Mouse (Mus musculus) cerebellum, postnatal 14 days (tissue): Measurements from ENCODE around the gene Got2.
A peak's percentile ranks its signal among the peaks of the same experiment; 100 is the strongest.

ENCODE experiments used
- DNase-seq, 2 experiments: peaks; one replicate each; pipeline ENCODE4 v3.0.0; 2021; ENCODE audit warnings: mixed read lengths in 2 of 2

Gene Got2

DNA sequence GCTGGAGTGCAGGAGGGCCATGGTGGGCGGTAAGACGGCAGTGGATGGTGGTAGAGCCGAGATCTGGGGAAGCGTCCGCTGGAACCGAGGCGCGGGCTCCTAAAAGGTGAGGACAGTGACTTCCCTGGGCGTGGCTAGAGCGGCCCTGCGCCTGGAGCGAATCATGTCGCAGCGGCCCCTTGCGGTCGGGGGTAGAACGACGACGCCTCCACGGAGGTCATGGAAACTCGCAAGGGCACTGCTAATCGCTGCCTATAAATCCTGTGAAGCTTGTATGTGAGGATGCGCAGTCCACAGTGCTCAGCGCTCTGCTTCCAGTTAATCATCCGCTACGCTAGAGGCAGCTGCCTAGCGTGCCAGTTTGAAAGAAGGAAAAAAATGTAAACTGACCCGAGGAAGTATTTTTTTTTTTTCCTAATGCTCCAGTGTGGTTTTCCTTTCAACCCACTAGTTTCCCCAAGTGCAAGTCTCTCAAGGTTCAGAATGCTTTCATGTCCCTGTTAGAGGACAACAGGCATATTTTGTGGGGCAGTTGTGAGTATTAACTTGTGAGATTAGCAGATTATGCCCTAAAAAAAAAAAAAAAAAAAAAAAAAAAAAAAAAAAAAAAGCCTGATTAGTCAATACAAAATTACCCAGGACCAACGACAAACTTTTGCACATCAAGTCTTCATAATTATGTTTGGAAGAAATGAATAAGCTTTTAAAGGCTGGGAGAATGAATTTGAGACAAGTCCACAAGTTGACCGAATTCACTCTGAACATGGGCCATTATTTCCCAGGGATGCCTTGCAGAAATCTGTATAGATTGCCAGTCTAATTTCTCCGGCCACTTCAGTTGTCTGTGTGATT, at the start of gene Got2:
Gene Got2, minus strand, starts transcription at position 263 of the 852 bp plus-strand sequence.
- peak; percentile 97 to 98 for DNase-seq

DNA sequence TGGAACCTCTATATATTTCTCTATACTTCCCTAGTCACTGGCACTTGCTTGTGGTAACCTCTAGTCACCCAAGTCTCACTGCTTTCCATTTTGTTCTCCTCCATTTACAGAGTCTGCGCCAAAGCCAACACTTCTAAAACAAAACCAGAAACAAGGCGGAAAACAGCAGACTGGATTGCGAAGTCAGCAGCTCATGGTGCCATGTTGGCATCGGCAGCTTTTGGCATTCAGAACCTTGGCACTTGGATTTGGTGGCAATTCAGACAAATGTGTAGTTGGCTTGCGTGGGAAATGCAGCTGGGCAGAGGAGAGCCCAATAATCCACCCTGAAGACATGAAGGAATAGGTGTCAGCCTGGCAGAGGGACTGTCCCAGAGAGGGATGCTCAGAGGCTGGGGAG, 44.5 kb upstream of the Got2 start:
- peak; percentile 54 to 61 for DNase-seq

DNA sequence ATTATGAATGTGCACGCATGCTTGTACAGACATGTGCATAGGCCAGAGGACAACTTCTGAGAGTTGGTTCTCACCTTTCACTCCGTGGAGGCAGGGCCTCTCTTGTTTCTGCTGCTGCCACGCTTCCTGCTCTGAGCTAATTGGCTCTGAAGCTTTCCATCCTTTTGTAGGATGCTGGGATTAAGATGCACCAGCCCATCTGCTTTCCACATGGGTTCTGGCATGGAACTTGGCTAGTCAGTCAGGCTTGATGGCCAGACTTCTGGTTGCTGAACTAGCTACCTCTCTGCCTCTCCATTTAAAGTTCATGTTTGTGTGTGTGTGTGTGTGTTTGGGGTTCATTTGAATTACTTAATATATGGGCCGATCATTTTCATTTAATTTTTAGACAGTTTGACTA, 41.5 kb upstream of the Got2 start:
- DNase-seq, result peak; percentile 64 to 74

DNA sequence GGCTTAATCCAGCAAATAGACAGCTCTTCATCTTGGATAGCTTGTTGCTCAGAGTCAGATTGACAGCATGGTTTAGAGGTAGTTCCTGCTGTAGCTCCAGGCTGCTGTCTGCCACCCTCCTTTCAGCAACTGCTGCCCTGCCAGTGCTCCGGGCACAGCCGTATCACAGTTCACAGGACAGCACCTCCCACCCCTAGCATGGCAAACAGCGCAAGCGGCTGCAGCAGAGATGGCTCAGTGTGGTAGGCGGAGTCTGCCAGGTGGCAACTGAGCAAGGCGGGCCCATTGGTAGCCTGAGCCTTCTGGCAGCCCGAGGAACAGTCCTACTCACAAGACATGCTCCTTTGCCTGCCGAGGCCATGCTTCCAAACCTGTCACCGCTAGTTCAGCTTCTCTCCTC, 27.8 kb upstream of the Got2 start:
- peak; percentile 45 to 46 for DNase-seq

DNA sequence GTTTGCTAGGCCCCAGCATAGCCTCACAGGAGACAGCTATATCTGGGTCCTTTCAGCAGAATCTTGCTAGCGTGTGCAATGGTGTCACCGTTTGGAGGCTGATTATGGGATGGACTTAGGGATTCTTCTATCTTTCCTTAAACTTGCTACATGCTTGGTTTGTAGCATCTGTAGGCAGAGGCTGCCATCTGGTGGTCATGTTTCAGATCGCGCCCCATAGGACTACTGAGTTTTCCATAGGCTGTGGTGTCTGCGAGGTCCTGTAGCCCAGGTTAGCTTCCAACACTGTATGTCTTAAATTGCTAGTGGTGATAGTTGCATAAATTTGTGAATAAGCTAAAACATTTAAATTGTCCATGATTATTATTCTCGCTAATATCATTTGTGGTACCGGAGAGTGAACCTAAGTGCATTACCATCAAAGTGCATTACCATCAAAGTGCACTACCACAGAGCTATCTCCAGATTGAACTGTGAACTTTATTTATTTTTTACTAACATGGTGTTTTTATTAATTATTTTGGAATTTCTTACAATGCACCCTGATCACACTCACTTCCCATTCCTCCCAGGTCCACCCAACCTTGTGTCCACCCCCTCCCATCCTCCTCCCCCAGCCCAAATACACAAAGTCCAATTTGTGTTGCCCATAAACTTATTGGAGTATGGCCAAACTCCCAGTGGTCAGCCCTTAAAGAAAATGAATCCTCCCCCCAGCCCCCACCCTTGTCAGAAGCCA, 26.7 kb upstream of the Got2 start:
- peak; percentile 89 to 90 for DNase-seq

DNA sequence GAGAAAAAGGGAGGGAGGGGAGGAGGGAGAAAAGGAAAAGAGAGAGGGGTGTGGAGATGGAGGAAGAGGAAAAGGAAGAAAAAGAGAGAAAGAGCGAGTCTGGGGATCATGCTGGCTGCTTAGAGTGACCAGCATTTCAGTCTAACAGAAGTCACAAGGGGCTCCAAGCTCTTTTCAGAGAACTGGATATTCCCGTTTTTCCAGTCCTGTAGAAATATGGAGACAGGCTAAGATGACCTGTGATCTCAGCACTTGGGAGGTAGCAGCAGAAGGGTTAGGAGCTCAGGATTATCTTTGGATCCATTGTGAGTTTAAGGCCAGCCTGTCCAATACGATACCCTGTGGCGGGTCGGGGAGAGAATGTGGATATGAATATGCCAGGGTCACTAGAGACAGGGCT, 22.9 kb upstream of the Got2 start:
- no peak for DNase-seq

DNA sequence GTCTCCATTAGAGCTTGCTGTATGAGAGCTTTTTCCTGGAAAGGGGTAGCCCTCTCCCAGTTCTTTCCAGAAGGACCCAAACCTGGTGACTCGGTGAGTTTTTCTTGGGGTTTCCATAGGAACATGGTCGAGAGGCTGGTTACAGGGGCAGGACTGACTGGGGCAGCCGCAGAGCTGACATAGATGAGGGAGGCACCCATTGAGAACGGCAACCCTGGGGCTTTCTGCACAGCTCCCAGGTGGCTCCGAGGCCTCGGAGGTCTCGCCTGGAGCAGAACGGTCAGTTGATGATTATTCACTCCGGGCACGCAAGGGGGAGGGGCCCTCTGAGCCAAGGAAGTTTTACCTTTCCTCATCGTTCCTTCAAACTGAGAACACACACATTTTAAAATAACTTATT, 19.5 kb upstream of the Got2 start:
- DNase-seq, result no peak

DNA sequence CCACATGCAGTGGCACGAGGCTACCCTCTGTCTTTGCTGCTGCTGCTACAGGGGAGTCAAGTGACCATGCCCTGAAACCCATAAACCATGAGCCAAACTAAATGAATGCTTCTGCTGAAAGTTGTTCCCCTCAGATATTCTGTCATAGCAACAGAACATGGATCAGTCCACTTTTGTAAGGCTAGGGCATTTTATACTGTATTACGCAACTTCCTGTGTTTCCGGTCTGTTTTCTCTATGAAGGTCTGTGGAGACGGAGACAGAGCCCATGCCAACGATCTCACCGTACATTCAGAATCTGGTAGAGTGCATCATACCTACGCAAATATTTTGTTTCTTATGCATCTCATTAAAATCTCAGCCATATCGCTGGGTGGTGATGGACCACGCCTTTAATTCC, 18.4 kb upstream of the Got2 start:
- DNase-seq, result no peak

DNA sequence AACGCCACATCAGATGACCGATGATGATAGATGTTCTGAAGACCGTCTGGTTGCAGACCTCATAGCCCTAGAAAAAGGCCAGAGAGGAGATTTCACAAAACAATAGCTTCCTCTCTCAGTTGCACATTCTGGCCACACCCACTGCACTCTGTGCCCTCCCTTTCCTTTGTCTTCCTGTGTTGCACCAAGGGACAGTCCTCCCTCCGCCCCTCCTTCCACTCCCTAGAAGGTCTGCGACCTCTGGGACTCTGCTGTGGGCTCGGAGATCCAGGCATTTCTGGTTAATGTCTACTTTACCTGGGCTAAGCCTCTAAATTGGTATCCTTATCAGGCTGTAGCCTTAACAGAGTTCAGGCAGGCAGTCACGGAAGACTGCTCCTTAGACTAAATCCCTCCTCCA, 13.5 kb upstream of the Got2 start:
- DNase-seq, result no peak

DNA sequence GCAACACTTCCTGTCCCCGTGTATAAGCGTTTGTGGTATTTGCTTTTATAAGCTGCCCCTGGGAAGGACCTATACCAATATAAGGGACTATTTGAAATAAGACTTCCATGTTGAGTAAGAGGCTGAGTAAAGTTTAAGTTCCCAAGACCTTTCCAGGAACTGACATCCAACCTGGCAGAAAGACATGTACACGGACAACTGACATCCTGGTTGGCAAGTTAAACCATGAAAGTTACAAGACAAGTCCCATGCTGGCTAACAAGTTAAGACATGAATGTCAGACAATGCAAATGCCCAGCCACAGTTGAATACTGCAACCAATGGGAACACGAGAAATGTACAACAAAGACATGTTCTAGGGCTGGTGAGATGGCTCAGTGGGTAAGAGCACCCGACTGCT, 5.4 kb upstream of the Got2 start:
- DNase-seq, result no peak

DNA sequence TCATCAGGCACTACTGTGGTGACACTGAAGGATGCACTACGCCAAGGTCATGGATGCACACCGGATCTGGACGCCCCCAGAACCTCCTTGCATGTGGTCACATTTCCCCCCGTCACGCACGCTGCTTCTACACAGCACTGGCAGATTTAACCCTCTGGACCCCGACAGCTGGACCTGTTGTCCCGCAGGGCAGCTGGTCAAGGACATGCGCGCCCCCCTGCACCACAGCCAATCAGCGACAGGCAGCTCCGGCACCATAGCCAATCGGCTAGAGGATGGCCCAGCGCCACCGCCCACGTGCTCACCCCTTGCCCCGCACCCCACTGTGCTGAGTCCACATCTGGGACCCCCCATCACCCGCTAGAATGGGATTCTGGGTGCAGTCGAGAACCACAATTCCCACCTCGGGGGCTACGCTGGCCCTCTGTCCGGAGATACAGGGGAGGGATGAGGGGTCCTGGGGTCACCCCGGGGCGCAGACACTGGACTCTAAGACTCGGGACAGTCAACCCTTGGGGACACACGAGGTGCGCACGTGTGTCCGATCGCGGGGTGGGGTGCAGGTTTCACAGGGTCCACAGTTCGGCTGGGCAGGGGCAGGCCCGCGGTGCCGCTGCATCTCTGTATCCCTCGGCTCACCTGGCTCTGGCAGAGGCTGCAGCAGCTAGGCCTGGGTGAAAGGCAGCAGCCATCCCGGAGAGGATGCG, 616 bp downstream of the Got2 start:
- peak; percentile 92 to 93 for DNase-seq

DNA sequence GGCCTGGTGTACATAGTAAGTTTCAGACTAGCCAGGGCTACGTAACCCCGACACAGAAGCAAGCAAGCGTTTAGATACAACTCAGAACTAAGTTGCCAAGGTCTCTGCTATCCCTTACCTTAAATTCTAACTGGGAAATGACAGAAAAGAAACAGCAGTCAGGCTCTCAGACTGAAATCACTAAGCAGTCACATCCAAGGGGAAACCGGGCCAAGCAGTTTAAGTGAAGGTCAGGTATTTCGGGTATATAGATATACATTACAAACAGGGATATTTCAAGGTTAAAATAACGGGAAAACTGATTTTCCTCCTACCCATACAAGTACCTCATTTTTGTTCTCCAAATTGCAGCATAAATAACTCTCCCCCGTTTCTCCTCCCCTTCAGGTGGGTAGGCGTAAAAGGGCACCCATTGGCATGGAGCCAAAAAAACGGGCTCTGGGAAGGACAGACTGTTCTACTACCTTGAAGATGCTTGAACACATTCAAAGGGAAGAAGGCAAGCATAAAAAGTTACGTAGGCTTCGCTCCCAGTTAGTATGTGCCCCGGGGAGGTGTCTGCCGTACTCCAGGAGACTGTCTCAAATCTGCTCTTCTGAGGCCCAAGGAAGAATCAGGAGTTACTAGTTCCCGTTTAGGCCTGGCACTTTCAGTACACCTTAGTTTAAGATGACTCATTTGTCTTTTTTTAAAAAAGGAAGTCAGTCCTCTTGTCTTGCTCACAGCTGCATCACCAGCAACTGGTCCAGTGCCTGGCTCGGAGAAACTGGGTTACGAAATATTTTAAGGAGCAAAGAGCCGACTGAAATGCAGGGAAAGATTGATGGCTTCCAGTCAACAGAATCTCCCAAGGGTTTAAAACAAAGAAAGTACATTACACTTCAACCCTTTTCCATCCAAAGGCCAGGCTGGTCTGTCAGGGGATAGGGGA, 1.4 kb downstream of the Got2 start:
- DNase-seq, result peak; percentile 54 to 55

DNA sequence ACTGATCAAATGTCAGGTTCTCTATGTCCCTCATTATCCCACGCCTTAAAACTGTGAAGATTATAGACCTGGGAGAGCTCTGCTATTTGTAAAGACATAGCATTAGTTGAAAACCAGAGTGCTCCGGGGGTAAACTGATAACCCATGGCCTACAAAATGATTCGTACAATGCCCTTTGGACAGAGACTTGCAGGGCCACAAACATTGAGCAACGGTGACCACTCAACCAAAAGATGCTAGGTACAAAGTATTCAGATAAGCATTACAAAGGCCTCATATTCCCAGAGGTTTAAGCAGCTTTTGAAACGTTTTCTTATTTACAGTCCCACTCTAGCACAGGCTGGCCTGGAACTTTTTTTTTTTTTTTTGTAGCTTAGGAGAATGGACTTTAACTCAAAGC, 2.4 kb downstream of the Got2 start:
- DNase-seq, result no peak

DNA sequence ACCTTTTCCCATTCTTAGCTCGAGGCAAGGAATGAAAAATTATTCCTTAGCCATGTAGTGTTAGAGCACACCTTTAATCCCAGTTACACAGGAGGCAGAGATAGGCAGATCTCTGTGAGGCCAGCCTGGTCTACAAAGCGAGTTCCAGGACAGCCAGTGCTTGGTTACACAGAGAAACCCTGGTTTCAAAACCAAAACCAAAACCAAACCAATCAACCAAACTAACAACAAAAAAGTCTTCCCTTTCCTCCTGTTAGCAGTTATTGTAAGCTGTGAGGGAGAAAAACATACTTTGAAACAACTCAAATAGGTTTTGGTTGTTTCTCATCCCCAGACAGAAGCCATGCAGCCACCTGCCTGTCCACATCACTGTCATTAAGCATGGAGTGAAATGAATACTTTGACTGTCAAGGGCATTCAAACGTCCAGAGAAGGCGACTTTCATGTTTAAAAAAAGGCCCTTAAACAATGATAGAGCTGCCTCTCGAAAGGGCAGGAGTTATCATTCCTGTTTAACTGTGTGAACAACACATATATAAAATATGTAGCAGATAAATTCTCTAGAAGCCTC, 3.0 kb downstream of the Got2 start:
- no peak for DNase-seq

DNA sequence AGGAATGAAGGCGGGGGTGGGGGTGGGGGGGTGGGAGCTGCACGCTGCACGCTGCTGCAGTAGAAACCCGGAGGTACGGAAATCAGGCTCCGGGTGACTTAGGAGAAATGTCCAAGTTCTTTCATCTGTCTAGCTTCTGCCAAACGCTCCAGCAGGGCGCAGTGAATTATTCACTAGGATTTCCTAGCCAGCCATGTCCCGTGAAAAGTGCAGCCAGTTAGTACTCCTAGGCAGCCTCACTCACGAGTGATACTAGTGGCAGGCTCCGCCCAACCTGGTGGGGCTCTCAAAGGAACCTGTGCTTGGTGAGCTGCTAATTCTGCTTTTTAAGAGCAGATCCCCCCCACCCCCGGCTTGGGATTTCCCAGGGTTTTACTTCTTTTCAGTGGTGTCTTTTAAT, 3.9 kb downstream of the Got2 start:
- DNase-seq, result no peak

DNA sequence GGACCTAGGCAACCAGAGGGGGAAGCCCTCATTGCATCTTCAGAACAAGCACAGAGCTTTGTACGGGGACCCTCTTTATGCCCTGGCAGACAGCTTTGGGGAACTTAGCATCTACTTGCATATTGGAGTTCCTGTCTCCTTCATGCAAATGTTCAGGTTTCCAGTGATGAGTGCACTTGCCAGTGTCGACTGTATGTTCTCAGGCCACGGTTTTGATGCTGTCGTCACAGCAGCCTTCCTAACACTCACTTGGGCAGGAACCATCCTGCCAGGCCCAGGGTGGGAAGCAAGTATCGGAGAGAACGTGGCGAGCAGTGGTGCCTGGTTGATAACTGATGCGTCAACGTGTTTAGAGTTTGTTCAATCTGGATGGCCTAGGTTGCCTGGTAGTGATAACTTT, 6.2 kb downstream of the Got2 start:
- no peak for DNase-seq

DNA sequence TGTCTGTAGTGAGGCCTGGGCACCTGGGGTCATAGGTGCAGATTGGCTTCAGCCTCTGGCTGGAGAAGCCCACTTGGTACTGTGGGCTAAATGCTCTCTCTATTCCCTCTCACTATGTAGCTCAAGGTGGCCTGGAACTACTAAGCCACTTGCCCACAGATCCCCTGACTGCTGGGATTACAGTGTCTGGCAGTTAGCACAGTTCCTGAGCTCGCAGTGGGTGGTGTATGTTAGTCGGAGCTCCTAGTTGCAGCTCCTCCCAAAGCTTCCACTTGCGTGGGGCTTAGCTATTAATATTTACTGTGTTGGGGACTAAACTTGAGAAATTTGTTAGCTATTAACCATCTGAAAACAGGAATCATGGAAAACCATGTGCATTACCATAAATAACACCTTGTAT, 6.8 kb downstream of the Got2 start:
- DNase-seq, result no peak

DNA sequence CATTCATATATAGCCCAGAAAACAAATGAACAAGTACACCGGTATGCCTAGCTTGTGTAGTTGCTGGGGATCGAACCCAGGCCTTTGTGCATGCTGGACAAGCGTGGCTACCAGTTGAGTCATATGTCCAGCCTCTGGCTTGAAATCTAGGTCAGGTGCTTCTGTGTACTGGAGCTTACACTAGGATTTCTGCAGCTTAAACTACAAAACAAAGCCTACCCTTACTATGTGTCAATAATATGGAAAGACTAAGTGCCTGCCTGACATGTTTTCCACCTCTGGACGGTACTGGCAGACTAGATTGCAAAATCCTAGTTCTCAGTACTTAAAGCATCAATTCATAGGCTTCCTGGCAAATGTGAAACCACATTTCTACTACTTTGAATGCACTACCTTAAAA, 8.5 kb downstream of the Got2 start:
- DNase-seq, result no peak

DNA sequence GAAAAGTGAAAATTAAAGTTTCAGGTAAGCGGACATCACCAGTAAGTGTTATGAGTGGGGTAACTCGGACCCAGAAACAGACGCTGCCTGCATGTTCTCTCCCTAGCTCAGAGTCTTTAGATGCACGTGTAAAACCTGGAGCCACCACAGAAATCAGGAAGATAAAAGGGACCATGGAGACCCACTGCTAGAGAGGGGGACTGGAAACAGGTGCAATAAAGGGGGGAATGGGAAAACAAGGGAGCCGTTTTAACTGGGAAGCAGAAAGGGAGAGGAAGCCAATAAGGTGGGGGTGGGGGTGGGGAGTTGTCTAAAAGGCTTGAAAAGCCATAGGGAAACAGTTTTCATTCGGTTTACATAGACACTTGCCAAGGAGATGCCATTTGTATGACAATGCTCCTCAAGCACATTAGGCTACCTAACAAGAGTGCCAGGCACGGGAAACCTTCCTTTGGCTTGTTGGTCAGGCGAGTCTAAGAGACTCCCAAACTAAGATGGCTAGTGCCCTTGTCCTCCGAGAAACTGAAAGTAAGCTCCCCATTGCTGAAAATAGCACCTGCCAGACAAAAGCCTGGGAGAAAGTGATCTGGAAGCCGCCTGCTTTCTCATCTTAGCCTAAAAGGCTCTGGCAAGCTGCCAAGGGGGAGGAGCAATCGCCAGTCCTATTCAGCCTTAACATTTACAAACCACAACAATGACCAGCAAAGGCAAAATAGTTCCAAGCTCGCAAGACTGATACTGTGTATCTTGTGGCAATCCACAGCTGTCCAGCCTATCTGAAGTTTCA, 10.0 kb downstream of the Got2 start:
- DNase-seq, result peak; percentile 55 to 74

DNA sequence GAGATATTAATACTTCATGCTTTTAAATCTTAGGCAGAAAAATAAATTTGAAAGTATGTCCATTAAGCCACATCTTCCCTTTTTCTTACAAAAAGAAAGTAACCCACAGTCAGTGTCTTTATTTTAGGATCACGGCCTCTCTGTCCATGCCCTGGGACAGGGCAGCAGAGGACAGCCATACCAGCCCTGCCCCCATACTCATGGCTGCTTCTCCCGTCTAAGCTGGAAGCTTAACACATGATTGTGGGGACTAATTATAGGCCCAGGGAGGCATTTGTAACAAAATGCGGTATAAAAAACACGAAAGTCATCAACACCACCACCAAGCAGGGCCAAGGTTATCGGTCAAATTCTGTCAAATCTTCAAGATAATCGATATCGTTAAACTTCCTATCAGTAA, 13.1 kb downstream of the Got2 start:
- DNase-seq, result no peak

DNA sequence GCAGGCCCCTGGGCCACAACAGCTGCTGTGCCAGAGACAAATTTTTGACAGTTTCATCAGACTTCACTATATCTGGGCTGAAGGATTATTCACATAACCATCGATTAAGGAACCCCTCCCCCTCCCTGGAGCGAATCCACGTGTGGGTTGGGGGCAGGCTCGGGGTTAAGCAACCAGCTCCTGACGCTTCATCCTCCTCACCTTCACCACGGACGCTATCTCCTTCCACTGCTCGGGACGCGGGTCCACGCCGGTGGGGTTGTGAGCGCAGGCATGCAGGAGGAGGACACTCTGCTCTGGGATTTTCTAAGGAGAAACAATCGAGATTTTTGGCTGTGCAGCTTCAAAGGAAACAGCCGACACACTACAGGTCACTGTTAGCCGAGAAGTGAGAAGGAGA, 16.7 kb downstream of the Got2 start:
- no peak for DNase-seq
